Comparison of ENCODE assay signal across 15 mouse cellular contexts in the genomic region with DNA sequence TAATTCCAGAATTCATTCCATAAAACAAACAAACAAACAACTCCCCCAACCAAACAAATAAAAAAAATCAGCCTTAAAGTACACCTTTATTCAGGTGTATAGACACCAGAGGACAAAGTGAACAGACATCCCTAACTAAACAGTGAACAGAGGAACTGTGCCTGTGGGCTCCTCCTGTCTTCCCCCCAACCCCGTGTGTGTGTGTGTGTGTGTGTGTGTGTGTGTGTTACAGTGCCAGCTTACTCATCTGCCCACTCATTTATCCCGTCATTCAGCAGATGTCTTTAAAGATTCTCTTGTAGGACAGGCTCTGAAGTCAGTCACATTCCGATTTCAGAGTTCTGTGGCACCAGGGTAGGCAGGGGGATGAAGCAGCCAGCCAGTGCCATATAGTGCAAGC. TPM values are rescaled to one million over a fixed set of nuclear protein-coding genes. Genes with fewer than 3 reads are reported as not detected.
"Had no signal": no experiment of that assay in that cellular context is flagged by ENCODE, and none has a peak within 500 bp of the region (broad histone marks: within the 10 kb centered on the region; RNA-seq: fewer than 3 reads in every experiment).

No protein-coding gene starts in this region.

- H3K9me3 ChIP-seq: liver, embryonic 15.5 days; lung, embryonic 15.5 days; midbrain, embryonic 12.5 days; neural tube, embryonic 13.5 days; neural tube, embryonic 15.5 days had no signal

- H3K4me2 ChIP-seq: liver, embryonic 15.5 days; lung, embryonic 15.5 days; midbrain, embryonic 12.5 days; neural tube, embryonic 13.5 days; neural tube, embryonic 15.5 days had no signal

- H3K9ac ChIP-seq: liver, embryonic 15.5 days; liver, postnatal 0 days; lung, embryonic 15.5 days; midbrain, embryonic 12.5 days; neural tube, embryonic 13.5 days; neural tube, embryonic 15.5 days had no signal

- H3K27ac ChIP-seq: liver, embryonic 15.5 days; lung, embryonic 15.5 days; macrophage; midbrain, embryonic 12.5 days; neural tube, embryonic 13.5 days; neural tube, embryonic 15.5 days had no signal

- H3K36me3 ChIP-seq: liver, embryonic 15.5 days; lung, embryonic 15.5 days; midbrain, embryonic 12.5 days; neural tube, embryonic 13.5 days; neural tube, embryonic 15.5 days had no signal

- DNase-seq: lung, adult 2 months; midbrain, embryonic 14.5 days; right cerebral cortex, adult 18-20 months; right cerebral cortex, postnatal 25 days; thymus, adult 18-20 months had no signal

- H3K27me3 ChIP-seq: lung, embryonic 15.5 days had no signal

- H3K4me3 ChIP-seq: liver, embryonic 15.5 days; lung, embryonic 15.5 days; megakaryocyte, embryonic 14.5 days; midbrain, embryonic 12.5 days; neural tube, embryonic 13.5 days; neural tube, embryonic 15.5 days had no signal

- ATAC-seq: liver, postnatal 0 days; lung, postnatal 0 days had no signal

RNA-seq across cellular contexts. Expression of a gene that starts 2.9 kb away (rescaled TPM):
- total RNA-seq: monocyte, adult 5-6 weeks had no signal
